In the genomic region with DNA sequence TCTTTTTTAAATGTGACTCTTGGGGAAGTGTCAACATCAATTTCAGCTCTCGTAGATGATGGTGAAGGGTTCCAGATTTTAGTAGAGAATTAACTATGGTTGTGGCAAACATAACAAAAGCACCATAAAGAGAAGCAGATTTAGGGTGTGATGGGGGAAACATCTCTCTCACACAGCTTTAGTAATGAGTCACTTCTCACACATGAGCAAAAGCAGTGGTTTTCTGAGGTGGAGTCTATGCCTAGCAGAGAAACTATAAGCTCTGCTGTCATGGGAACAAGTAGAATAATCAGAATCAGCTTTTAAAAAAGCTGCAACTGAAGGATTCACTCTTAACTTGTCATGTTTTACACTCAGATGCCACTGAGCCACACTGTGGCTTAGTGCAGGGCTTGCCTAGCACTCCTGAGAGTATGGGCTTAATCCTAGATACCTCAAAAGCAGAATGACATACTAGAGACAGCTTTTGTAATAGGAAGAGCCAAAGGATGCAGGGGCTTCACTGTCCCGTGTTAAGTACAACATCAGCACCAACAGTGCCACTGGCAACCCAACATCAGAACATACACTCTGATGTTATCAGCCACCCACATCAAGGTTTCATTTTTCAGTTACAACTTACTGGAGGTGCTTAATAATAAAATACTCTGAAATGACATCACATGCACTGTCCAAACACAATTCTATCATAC, we compare ENCODE assay signal across 22 mouse cellular contexts. TPM values are rescaled to one million over a fixed set of nuclear protein-coding genes. Genes with fewer than 3 reads are reported as not detected.
A peak's percentile ranks its signal among the peaks of the same experiment; 100 is the strongest.
DNase-seq lines count a peak whose midpoint lies in the region; ATAC-seq lines count a peak whose summit lies in the region.
"Had no signal": no experiment of that assay in that cellular context is flagged by ENCODE, and none has a peak within 500 bp of the region (broad histone marks: within the 10 kb centered on the region; RNA-seq: fewer than 3 reads in every experiment).

No protein-coding gene starts in this region.

- no peak overlapping the region for H3K27ac ChIP-seq in neural tube, embryonic 15.5 days (replicated peaks)
- H3K27ac ChIP-seq: forebrain, embryonic 12.5 days; heart, embryonic 15.5 days; left cerebral cortex, adult 2 months; midbrain, embryonic 15.5 days had no signal

- H3K9me3 ChIP-seq in neural tube, embryonic 15.5 days (replicated peaks) = no peaks in the 10 kb centered on the region
- H3K9me3 ChIP-seq: forebrain, embryonic 12.5 days; heart, embryonic 15.5 days; midbrain, embryonic 15.5 days had no signal

- WGBS in neural tube, embryonic 15.5 days = 66% methylated on average over 2 of the region's 2 CpGs

- intact Hi-C loops in heart, postnatal 14 days (cut with DNase I) = no loop called here

- no peak overlapping the region for H3K4me2 ChIP-seq in neural tube, embryonic 15.5 days
- H3K4me2 ChIP-seq: forebrain, embryonic 12.5 days; heart, embryonic 15.5 days; liver, embryonic 11.5 days; midbrain, embryonic 15.5 days had no signal

- H3K27me3 ChIP-seq in neural tube, embryonic 15.5 days (replicated peaks) = no peaks in the 10 kb centered on the region
- H3K27me3 ChIP-seq: heart, embryonic 15.5 days; midbrain, embryonic 15.5 days had no signal

- no peak overlapping the region for H3K9ac ChIP-seq in neural tube, embryonic 15.5 days (replicated peaks)
- H3K9ac ChIP-seq: forebrain, embryonic 12.5 days; heart, embryonic 15.5 days; midbrain, embryonic 15.5 days had no signal

- peak; percentile 66 for ATAC-seq in inflammation-experienced regulatory T-cells, adult 6 months
- no peak for ATAC-seq in neural tube, embryonic 15.5 days (ENCODE audit: low FRiP score)
- ATAC-seq: midbrain, embryonic 15.5 days had no signal

- peaks cover 19% of the 10 kb centered on the region for H3K36me3 ChIP-seq in neural tube, embryonic 15.5 days

- H3K4me3 ChIP-seq in neural tube, embryonic 15.5 days (replicated peaks) = no peak overlapping the region
- H3K4me3 ChIP-seq: forebrain, embryonic 12.5 days; heart, embryonic 15.5 days; left cerebral cortex, adult 2 months; midbrain, embryonic 15.5 days had no signal

- peaks cover 15% of the 10 kb centered on the region for H3K4me1 ChIP-seq in neural tube, embryonic 15.5 days

- DNase-seq in thymus, postnatal 14 days = peak; percentile 21
- no peak for DNase-seq in thymus, postnatal 4 days
- DNase-seq in NIH3T3 (ENCODE audit: low read depth) = peak; percentile 67
- no peak for DNase-seq in left cerebral cortex, adult 8-10 months (ENCODE audit: low spot score in 2 of 2)
- no peak for DNase-seq in heart, postnatal 14 days
- DNase-seq: adrenal gland, postnatal 10 days; cerebellum, adult 11 months; cerebellum, postnatal 14 days; embryo, embryonic 11 days; gastrocnemius, postnatal 36 days; kidney, adult 2 months; kidney, postnatal 4 days; layer of hippocampus, adult 9-11 months; lung, adult 18-20 months; lung, postnatal 14 days had no signal

RNA-seq across cellular contexts. Expression of gene Shc4, which starts 11.5 kb away (rescaled TPM):
- under 1 TPM in 1 of 3 experiments, not detected in 2; 0.19 TPM for polyA plus RNA-seq in inflammation-experienced regulatory T-cells, adult 6 months (2017; shearing (Covaris generic))
- total RNA-seq in left cerebral cortex, adult 8-10 months (2022) = 1 to 10 TPM; 4.5 to 5.7 (median 5.4) TPM
- 4.3 and 4.6 TPM in 2 replicates for polyA plus RNA-seq in neural tube, embryonic 15.5 days (2015; fragmentation: Nextera tagmentation; extraction: Ambion mirVana)
- total RNA-seq in heart, postnatal 14 days (2021) = under 1 TPM; 0.34 to 0.72 TPM

RNA-seq across cellular contexts. Expression of gene Secisbp2l, which starts 47.2 kb away (rescaled TPM):
- 10 to 100 TPM; 23.0 to 26.0 (median 24.1) TPM for polyA plus RNA-seq in inflammation-experienced regulatory T-cells, adult 6 months (2017; shearing (Covaris generic))
- 100 to 1,000 TPM in 2 of 4 experiments, 10 to 100 TPM in 2; 91.3 to 107 (median 97.4) TPM for total RNA-seq in left cerebral cortex, adult 8-10 months (2022)
- 23.0 and 26.1 TPM in 2 replicates for polyA plus RNA-seq in neural tube, embryonic 15.5 days (2015; fragmentation: Nextera tagmentation; extraction: Ambion mirVana)
- 10 to 100 TPM; 30.3 to 32.8 TPM for total RNA-seq in heart, postnatal 14 days (2021)

Comparison
In these comparisons a context has a peak if more than half of its experiments do, and no peak if none do; other contexts are left out.
1. DNase-seq: peak in thymus, postnatal 14 days (single experiment) and NIH3T3 (single experiment); none in thymus, postnatal 4 days (single experiment), left cerebral cortex, adult 8-10 months (0 of 2) and heart, postnatal 14 days (0 of 2).